Mouse (Mus musculus) midbrain, postnatal 0 days (tissue): ENCODE data around the gene Kpna7. TPM values are rescaled to one million over a fixed set of nuclear protein-coding genes. Genes with fewer than 3 reads are reported as not detected.

Experiments used
- ATAC-seq: fragments of 200-750 bp; cut with Nextera tagmentation; 2 replicates; pipeline ENCODE4 v1.8.0; 2017; ENCODE audit warnings: moderate number of reproducible peaks, mild to moderate bottlenecking, moderate TSS enrichment, moderate library complexity; ENCODE audit not compliant: low FRiP score
- DNase-seq: peaks from one replicate; pipeline ENCODE4 v3.0.0-alpha.2; 2015; ENCODE audit warnings: low spot score
- H3K27ac ChIP-seq: fragments of 300-500 bp; sonication (generic); 2 replicates; pipeline ENCODE4 v1.5.1; 2014; ENCODE audit warnings: low read depth, mild to moderate bottlenecking, low read length, mixed read lengths
- H3K27me3 ChIP-seq: fragments of 300-500 bp; sonication (generic); 2 replicates; pipeline ENCODE4 v1.6.1; 2014; ENCODE audit warnings: low read length, control low read depth, mixed read lengths; ENCODE audit not compliant: insufficient read depth
- H3K36me3 ChIP-seq: fragments of 300-500 bp; sonication (generic); 2 replicates; pipeline ENCODE4 v1.6.1; 2014; ENCODE audit warnings: low read length, control low read depth, mixed read lengths; ENCODE audit not compliant: insufficient read depth
- H3K4me1 ChIP-seq: fragments of 300-500 bp; sonication (generic); 2 replicates; pipeline ENCODE4 v1.6.1; 2014; ENCODE audit warnings: mild to moderate bottlenecking, control low read depth, antibody characterized with exemption, low read length, mixed read lengths; ENCODE audit not compliant: insufficient read depth
- H3K4me2 ChIP-seq: fragments of 300-500 bp; sonication (generic); 2 replicates; pipeline ENCODE4 v1.6.1; 2014; ENCODE audit warnings: low read depth, mild to moderate bottlenecking, low read length, mixed read lengths; ENCODE audit not compliant: poor library complexity, severe bottlenecking
- H3K4me3 ChIP-seq: fragments of 300-500 bp; sonication (generic); 2 replicates; pipeline ENCODE4 v1.5.1; 2014; ENCODE audit warnings: low read depth, mild to moderate bottlenecking, low read length, moderate library complexity
- H3K9ac ChIP-seq: fragments of 300-500 bp; sonication (generic); replicated peaks from 2 replicates; pipeline ENCODE4 v1.6.1; 2014; ENCODE audit warnings: mild to moderate bottlenecking, low read length, moderate library complexity, mixed read lengths; ENCODE audit not compliant: poor library complexity, severe bottlenecking
- H3K9me3 ChIP-seq: fragments of 300-500 bp; sonication (generic); 2 replicates; pipeline ENCODE4 v1.6.1; 2016; ENCODE audit warnings: low read length, control low read depth
- CTCF ChIP-seq: IDR thresholded peaks from 2 replicates; pipeline ENCODE4 v1.5.1; 2016; ENCODE audit warnings: antibody characterized with exemption, mild to moderate bottlenecking
- WGBS: fragments of 180-500 bp; shearing (Covaris S2); extraction: QIAGEN DNeasy Blood & Tissue Kit; methylation state at CpG from one replicate; pipeline ENCODE4 v1.1.7; 2014; 5-methylcytosine and 5-hydroxymethylcytosine counted together
- polyA plus RNA-seq: library from polyadenylated mRNA; unstranded; fragments of >200 nt; fragmentation: Nextera tagmentation; extraction: Ambion mirVana; gene quantifications from 2 replicates; pipeline ENCODE4 v1.2.1, GENCODE M21; 2015
- total RNA-seq: library from RNA; depleted of rRNA; stranded (reverse); fragments of >200 nt; gene quantifications from 2 replicates; pipeline ENCODE4 v1.2.3, GENCODE M21; 2014

Kpna7 gene
- total and polyA plus RNA-seq, 2 experiments from 2014 or later, result not detected

DNA sequence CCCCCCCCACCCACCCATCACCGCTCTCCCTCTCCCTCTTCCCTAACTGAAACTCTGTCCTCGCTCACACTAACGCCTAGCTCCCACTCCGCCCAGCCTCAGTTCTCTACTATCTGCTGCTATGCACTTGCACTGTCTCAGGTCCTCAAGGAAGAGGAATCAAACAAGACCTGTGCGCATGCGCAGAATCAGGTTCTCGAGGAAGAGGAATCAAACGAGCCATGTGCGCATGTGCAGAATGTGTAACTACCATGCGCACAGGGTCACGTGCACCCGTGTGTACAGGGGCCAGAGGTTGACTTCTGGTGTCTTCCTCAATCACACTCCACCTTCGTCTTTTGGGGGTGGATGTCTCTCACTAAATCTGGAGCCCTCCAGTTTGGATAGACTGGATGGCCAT lies 96.3 kb downstream of the Kpna7 start:
- H3K9me3 ChIP-seq, result 0 out of 2 replicates have a peak, but pooled peaks cover 3% of the 10 kb centered on the region
- H3K4me1 ChIP-seq, result no peaks in the 10 kb centered on the region
- no peaks in the 10 kb centered on the region for H3K27me3 ChIP-seq
- 92% methylated on average over 13 of the region's 13 CpGs for WGBS
- H3K9ac ChIP-seq, result no peak overlapping the region
- H3K4me3 ChIP-seq, result no peak overlapping the region
- TF ChIP-seq CTCF, result no peak
- H3K27ac ChIP-seq, result no peak overlapping the region
- H3K4me2 ChIP-seq, result no peak overlapping the region
- no peaks in the 10 kb centered on the region for H3K36me3 ChIP-seq
- DNase-seq, result no peak
- ATAC-seq, result no peak

DNA sequence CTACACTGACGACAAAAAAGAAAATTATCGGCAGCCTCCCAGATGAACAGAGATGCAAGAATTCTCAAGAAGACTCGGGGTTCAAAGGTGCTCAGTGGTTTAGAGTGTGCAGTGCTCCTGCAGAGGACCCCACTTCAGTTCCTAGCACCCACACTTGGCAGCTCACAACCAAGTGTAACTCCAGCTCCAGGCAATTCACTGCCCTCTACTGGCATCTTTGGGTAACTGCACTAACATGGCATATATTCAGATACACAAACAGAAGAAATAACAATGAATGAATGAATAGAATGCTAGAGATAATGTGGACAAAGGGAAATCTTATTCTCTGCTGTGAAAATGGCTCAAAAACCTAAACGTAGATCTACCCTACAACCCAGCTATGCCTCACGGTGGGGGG lies 99.0 kb downstream of the Kpna7 start:
- H3K4me3 ChIP-seq, result no peak overlapping the region
- 0 out of 2 replicates have a peak, but pooled peaks cover 3% of the 10 kb centered on the region for H3K9me3 ChIP-seq
- H3K4me2 ChIP-seq, result no peak overlapping the region
- WGBS, result 94% methylated on average over 5 of the region's 5 CpGs
- peak; percentile 39 for TF ChIP-seq CTCF
- no peaks in the 10 kb centered on the region for H3K36me3 ChIP-seq
- DNase-seq (no peak), ATAC-seq (no peak)
- no peaks in the 10 kb centered on the region for H3K4me1 ChIP-seq
- H3K27ac ChIP-seq, result no peak overlapping the region
- H3K9ac ChIP-seq, result no peak overlapping the region
- H3K27me3 ChIP-seq, result no peaks in the 10 kb centered on the region

DNA sequence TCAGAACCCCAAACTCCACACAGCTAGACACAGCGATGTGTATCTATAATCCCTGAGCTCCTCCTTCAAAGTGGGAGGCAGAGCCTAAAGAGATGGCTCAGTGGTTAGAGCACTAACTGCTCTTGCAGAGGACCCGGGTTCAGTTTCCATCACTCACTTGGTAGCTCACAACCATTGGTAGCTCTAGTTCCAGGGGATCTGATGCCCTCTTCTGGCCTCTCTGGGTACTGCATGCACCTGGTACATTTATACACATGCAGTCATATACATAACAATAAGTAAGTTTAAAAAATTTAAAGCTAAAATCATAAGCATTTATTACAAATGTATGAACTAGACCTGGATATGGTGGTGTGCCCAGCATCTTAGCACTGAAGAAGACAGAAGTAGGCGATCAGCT lies 100.6 kb downstream of the Kpna7 start:
- Histone ChIP-seq H3K4me3 (no peak overlapping the region), H3K4me2 (no peak overlapping the region), H3K9me3 (0 out of 2 replicates have a peak, but pooled peaks cover 3% of the 10 kb centered on the region), H3K36me3 (no peaks in the 10 kb centered on the region), H3K27me3 (no peaks in the 10 kb centered on the region), H3K27ac (no peak overlapping the region), H3K9ac (no peak overlapping the region), H3K4me1 (no peaks in the 10 kb centered on the region)
- ATAC-seq, result no peak
- peak; percentile 36; the same call in 1 of the 2 replicates for TF ChIP-seq CTCF
- 90% methylated on average over 3 of the region's 3 CpGs for WGBS
- DNase-seq, result no peak

DNA sequence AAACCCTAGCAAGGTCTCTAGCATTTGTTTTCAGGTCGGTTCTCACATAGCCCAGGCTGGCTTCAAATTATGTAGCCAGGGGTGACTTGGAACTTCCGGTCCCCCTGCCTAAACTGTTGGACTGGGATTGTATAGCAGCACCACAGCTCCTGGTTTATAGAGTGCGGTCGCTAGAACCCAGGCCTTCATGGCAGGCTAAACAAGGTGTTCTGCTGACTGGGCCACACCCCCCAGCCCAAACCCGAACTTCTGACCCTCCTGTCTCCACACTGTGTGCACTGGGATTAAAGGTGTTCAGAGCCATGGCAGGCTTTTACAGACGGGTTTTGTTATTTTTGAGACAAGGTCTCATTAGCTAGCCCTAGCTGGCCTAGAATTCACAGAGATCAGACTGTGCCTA lies 104.7 kb downstream of the Kpna7 start:
- no peak for TF ChIP-seq CTCF
- H3K27ac ChIP-seq, result no peak overlapping the region
- no peaks in the 10 kb centered on the region for H3K27me3 ChIP-seq
- 84% methylated on average over 6 of the region's 6 CpGs for WGBS
- H3K4me2 ChIP-seq, result no peak overlapping the region
- no peaks in the 10 kb centered on the region for H3K9me3 ChIP-seq
- ATAC-seq, result no peak
- no peak overlapping the region for H3K4me3 ChIP-seq
- H3K4me1 ChIP-seq, result no peaks in the 10 kb centered on the region
- no peak overlapping the region for H3K9ac ChIP-seq
- no peaks in the 10 kb centered on the region for H3K36me3 ChIP-seq
- DNase-seq, result no peak

DNA sequence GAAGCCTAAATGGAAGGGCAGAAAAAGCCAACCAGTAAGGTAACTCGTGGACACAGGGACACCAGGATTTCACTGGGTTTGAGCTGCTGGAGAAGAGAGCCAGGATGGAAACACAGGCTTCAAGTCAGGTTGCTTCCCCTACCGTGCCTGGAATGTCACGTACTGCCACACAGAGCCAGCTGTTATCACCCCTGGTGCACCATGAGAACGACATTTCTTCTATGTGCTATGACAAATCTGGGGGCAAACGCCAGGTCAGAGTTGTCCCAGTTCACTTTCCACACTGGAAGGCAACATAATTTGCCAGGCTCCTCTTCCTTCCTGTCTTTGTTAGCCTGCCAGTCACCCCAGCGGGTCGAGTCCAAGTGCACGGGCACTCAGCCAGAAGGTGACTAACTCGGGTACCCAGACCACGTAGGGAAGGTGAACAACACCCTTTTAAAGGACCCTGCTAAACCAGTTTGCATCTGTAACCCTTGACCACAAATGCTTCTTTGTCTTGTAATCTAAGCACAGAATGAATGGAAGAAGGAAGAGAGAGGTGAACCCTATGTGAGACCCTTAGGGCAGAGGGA lies 105.2 kb downstream of the Kpna7 start:
- TF ChIP-seq CTCF, result no peak
- DNase-seq (no peak), ATAC-seq (no peak)
- H3K27ac ChIP-seq, result no peak overlapping the region
- no peak overlapping the region for H3K4me2 ChIP-seq
- H3K9me3 ChIP-seq, result no peaks in the 10 kb centered on the region
- WGBS, result 77% methylated on average over 10 of the region's 10 CpGs
- no peak overlapping the region for H3K9ac ChIP-seq
- no peaks in the 10 kb centered on the region for H3K36me3 ChIP-seq
- no peak overlapping the region for H3K4me3 ChIP-seq
- H3K27me3 ChIP-seq, result no peaks in the 10 kb centered on the region
- no peaks in the 10 kb centered on the region for H3K4me1 ChIP-seq

DNA sequence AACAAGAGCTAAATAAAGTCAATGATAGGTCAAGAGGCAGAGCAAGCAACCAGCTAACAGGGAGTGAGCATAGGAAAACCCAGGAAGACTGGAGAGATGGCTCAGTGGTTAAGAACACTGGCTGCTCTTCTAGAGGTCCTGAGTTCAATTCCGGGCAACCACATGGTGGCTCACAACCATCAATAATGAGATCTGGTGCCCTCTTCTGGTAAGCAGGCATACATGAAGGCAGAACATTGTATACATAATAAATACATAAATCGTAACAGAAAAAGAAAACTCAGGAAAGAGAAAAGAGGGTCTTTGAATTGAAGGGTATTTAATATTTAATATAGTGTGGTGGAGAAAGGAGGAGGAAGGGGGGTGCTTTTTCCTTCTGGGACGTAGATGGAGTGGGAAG lies 112.6 kb downstream of the Kpna7 start:
- WGBS, result 88% methylated on average over 3 of the region's 3 CpGs
- Histone ChIP-seq H3K9me3 (no peaks in the 10 kb centered on the region), H3K4me3 (no peak overlapping the region), H3K4me2 (no peak overlapping the region), H3K27ac (no peak overlapping the region), H3K27me3 (no peaks in the 10 kb centered on the region), H3K4me1 (peaks cover 6% of the 10 kb centered on the region; the same call in 1 of the 2 replicates), H3K36me3 (no peaks in the 10 kb centered on the region), H3K9ac (no peak overlapping the region)
- ATAC-seq (no peak), DNase-seq (no peak)
- TF ChIP-seq CTCF, result peak; percentile 44
